Mouse (Mus musculus): ENCODE data around the gene Ppp1r12a. TPM values are rescaled to one million over a fixed set of nuclear protein-coding genes. Genes with fewer than 3 reads are reported as not detected.

Ppp1r12a gene
- polyA plus RNA-seq, 1 experiment from 2014 or later: 108 TPM

DNA sequence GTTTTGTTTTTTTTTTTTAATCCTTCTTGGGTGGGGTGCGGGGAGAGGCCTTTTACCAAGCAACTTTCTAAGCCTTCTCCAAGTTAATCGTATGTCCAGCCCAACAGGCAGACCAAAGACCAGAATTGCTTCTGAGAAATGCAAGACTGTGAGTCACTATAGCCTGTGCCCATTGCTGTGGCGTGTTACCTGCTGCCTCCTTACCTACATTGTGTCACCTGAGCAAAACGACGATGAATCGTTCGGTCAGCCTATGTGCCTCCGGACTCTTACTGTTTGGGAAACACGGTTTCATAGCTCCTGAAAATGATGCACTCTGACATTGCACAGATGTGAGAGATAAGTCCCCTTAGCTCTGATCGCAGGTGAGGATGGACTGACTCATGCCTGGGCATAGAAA, 169.0 kb downstream of the Ppp1r12a start:
- no peaks in the 10 kb centered on the region for H3K36me3 ChIP-seq
- H3K27ac ChIP-seq: peak overlapping the region; percentile 54; the same call in 1 of the 2 replicates
- 0 out of 2 replicates have a peak, but pooled peaks cover 7% of the 10 kb centered on the region for H3K4me1 ChIP-seq
- no peak for ATAC-seq (ENCODE audit: insufficient read depth, low FRiP score, low read depth)
- no peaks in the 10 kb centered on the region for H3K27me3 ChIP-seq (replicated peaks)
- no peak overlapping the region for H3K9ac ChIP-seq
- H3K4me2 ChIP-seq: peak overlapping the region; percentile 83
- H3K9me3 ChIP-seq: no peaks in the 10 kb centered on the region
- peak overlapping the region; percentile 70 for H3K4me3 ChIP-seq (replicated peaks)
- WGBS: 10% methylated on average over 10 of the region's 10 CpGs

DNA sequence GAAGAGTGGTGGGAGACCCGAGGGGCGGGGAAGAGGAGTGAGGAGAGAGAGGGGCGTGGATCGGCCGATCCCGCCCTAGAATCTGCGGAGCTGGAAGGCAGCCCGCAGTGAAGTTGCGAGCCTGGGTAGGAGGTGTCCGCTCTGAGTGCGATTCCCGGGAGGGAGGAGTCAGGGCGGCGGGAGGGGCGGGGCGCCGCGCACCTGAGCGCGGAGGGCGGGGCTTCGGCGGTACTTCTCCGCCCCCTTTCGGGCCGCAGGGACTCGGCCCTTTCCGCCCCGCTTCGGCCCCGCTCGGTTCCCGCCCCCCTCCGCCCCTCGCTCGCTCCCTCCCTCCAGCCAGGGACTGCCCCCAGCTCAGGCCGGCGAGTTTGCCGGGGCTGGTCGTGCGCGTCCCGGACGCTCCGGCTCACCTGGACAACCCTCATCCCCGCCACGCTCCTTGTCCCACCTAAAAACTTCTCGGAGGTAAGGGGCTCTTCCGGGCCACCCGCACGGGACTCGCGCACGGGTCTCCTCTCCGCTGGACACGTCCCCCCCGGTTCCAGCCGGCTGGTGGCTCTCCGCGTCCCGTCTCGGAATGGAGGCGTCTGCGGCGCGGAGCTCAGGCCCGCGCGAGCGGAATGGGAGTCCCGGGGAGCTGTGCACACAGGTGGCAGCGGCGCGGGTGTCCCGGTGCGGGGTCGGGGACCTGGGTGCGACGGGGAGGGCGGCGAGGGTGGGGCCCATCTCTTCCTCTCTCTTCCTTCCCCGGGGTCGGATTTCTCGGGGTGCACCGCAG, 170.0 kb downstream of the Ppp1r12a start, which contains the start of gene Pawr:
Gene Pawr (plus strand): TSS at position 338 of the 778 bp plus-strand sequence.
- H3K4me3 ChIP-seq (replicated peaks): peak within 1 kb of the TSS; percentile 70
- no peaks in the 10 kb centered on the region for H3K36me3 ChIP-seq
- 0 out of 2 replicates have a peak, but pooled peaks cover 7% of the 10 kb centered on the region for H3K4me1 ChIP-seq
- H3K27me3 ChIP-seq (replicated peaks): no peaks in the 10 kb centered on the region
- H3K27ac ChIP-seq: peak within 1 kb of the TSS; percentile 85
- H3K9ac ChIP-seq: peak within 1 kb of the TSS; percentile 51
- ATAC-seq (ENCODE audit: insufficient read depth, low FRiP score, low read depth): peak; percentile 94
- H3K9me3 ChIP-seq: no peaks in the 10 kb centered on the region
- peak within 1 kb of the TSS; percentile 83 for H3K4me2 ChIP-seq
- WGBS: under 1% methylated on average over 73 of the region's 85 CpGs

DNA sequence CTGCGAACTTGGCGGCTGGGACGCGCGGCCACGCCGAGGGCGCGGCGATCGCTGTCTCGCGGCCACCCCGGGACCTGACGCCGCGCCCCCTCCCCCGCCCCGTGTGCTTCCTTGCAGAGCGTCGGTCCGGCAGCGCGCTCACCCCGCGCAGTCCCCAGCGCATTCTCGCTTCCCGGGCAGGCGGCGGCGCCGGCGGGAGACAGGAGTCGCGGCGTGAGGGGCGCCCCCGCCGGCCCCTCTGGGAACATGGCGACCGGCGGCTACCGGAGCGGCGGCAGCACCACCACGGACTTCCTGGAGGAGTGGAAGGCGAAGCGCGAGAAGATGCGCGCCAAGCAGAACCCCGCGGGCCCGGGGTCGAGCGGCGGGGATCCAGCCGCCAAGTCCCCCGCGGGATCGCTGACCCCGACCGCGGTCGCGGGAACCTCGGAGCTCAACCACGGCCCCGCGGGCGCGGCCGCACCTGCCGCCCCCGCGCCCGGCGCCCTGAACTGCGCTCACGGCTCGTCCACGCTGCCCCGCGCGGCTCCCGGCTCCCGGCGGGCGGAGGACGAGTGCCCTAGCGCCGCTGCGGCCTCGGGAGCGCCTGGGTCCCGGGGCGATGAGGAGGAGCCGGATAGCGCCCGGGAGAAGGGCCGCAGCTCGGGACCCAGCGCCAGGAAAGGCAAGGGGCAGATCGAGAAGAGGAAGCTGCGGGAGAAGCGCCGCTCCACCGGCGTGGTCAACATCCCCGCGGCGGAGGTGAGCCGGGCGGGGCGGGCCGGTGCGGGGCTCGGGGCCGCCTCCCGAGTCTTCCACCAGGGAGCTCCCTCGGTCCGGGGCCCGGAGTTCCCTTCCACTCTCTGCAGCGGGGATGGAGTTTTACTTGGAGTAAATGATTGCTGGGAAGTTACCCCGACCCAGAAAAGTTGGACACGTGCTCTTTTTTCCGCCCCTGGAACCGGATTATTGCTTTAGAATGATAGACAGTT, 170.9 kb downstream of the Ppp1r12a start:
- H3K9ac ChIP-seq: peak overlapping the region; percentile 51
- H3K4me1 ChIP-seq: 0 out of 2 replicates have a peak, but pooled peaks cover 7% of the 10 kb centered on the region
- peak overlapping the region; percentile 70 for H3K4me3 ChIP-seq (replicated peaks)
- ATAC-seq (ENCODE audit: insufficient read depth, low FRiP score, low read depth): peak; percentile 25
- peak overlapping the region; percentile 85 for H3K27ac ChIP-seq
- no peaks in the 10 kb centered on the region for H3K36me3 ChIP-seq
- under 1% methylated on average over 115 of the region's 129 CpGs for WGBS
- peak overlapping the region; percentile 83 for H3K4me2 ChIP-seq
- H3K9me3 ChIP-seq: no peaks in the 10 kb centered on the region
- H3K27me3 ChIP-seq (replicated peaks): no peaks in the 10 kb centered on the region

DNA sequence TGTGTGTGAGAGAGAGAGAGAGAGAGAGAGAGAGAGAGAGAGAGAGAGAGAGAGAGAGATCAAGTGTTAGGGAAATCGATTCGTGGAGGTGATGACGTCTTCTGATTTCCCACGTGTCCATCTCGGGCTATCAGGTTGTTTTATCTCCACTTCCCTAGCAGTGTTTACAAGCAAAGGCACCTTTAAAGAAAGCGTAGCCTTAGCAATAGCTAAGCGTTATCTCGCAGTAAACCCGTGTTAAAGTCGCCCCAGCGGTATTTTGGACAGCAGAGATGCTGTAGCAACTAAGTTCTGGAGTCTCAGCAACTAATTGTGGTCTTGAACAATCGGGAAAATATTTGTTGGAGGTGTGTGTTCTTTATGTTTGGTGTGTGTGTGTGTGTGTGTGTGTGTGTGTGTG, 171.6 kb downstream of the Ppp1r12a start:
- 0 out of 2 replicates have a peak overlapping the region, but pooled peaks have one; percentile 85 for H3K27ac ChIP-seq
- WGBS: 8% methylated on average over 12 of the region's 12 CpGs
- no peak for ATAC-seq (ENCODE audit: insufficient read depth, low FRiP score, low read depth)

More for the DNA sequence above, 171.6 kb downstream of the Ppp1r12a start:
- Histone ChIP-seq H3K4me1 (0 out of 2 replicates have a peak, but pooled peaks cover 7% of the 10 kb centered on the region), H3K4me3 (replicated peaks) (peak overlapping the region; percentile 70), H3K9me3 (no peaks in the 10 kb centered on the region), H3K27me3 (replicated peaks) (no peaks in the 10 kb centered on the region), H3K9ac (no peak overlapping the region), H3K4me2 (peak overlapping the region; percentile 83), H3K36me3 (no peaks in the 10 kb centered on the region)

Other genes with a start within 250 kb of the Ppp1r12a start
- 15.0 and 15.2 TPM in 2 replicates for gene Pawr, start 169.9 kb downstream of the Ppp1r12a start, polyA plus RNA-seq (2015; fragmentation: Nextera tagmentation; extraction: Ambion mirVana)